Mouse (Mus musculus): ENCODE data around the gene Cyp17a1. TPM values are rescaled to one million over a fixed set of nuclear protein-coding genes. Genes with fewer than 3 reads are reported as not detected.

Cyp17a1 gene
- polyA plus RNA-seq (2012; ENCODE audit: low replicate concordance): not detected in 2 replicates

DNA sequence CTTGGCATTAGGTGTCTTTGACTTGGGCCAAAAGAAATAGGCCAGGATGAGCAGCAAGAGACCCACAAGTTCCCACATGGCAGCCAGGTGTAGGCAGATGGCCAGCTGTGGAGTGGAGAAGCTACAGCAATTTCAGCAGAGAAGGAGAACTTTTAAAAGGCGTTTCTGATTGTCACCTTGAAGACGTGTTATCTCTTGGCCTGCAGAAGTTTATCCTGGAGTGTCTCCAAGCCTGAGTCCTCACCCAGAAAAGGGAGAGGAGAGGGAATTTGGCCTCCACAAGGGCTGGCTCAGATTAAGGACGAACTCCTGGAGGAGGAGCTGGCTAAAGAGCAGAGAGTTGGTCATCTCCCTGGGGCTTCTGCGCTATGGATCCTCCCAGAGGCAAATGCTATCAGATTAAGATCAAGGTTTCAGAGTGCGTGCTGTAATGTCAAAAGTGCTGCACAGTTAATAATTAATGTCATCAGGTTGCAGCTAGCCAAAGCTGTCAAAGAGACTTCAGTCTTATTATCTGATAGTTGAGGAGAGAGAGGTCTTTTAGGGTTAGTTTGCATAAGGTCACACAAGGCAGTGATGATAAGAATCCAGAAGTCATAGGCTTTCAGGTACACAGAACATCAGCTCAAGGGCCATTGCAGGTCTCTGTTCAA is at the start of gene Cyp17a1:
Cyp17a1 (minus strand) TSS at position 407 of the 653 bp plus-strand sequence.

DNA sequence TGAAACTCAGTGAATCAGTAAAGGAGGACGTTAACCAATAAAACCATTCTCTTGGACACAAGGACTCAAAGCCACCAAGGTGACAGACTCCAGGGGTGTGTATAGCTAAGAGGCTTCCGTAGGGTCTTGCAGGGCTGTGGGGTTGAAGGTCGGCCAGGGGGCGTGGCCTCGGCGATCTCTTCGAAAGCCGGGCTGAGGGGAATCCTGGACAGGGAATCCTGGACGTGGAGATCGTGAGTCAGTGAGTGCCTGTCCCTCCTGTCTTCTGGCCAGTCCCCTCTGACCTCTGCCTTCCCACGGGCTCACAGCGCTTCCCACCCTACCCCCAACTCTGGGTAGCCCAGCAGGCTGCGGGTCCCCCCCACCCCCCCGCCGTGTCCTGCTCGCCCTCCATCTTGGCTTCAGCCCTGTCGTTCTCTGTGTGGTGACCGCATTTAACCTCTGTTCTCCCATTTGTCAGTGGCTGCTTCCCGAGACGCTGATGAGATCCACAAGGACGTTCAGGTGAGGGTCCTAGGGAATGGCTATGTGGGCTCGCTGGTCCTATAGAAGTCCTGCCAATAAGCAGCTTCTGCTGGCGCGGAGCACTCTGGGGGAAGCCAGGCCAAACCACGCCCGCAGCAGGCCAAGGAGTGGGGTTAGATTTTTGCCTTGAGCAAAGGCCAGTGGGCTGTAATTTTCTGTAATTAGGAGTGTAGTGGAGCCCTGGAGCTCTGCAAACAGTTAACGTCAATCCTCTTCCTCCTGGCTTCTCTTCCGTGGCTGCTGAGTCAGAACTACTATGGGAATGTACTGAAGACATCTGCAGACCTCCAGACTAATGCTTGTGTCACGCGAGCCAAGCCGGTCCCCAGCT is 34.6 kb upstream of the Cyp17a1 start, which contains the start of gene As3mt:
As3mt (plus strand) TSS at position 163 of the 856 bp plus-strand sequence.

DNA sequence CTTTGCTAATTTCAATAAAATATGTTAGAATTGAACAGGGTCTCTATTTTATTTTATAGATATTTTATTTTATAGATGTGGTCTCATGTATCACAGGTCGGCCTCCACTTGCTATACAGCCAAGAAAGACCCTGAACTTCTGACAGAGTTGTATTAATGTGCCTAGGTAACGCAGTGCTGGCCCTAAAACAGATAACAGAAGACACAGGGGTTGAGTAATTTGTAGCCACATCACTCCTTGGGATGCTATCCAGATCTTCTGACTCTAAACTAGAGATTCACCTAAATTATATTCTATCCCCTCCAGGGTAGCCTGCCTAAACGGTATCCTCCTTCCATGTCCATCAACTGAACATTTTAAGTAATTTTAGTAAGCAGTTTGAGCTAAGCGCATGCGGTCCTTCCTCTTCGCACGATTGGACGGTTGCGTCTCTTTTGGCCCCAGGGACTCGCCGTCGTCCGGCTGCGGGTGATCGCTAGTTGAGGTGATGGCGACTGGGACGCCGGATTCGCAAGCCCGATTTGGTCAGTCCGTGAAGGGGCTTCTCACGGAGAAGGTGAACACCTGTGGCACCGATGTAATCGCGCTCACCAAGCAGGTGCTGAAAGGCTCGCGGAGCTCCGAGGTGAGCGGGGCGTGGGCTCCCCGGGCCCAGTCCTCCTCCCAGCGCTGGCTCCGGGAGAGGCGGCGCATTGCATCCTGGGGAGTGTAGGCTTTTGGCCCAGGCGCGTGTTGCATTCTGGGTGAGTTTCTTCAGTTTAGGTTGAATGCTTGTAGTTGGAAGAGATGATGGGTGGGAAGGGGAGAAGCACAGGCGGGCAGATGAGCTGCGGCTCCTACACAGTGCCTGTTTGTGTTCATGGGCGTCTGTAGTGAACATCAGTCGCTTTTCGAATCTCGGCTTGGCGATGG is 16.7 kb upstream of the Cyp17a1 start, which contains the start of gene Borcs7:
Borcs7 (plus strand) TSS at position 447 of the 913 bp plus-strand sequence.

Other genes with a start within 250 kb of the Cyp17a1 start
- gene Trim8, start 171.5 kb downstream of the Cyp17a1 start, polyA plus RNA-seq (2012; ENCODE audit: low replicate concordance): 113 and 173 TPM in 2 replicates
- gene Arl3, start 100.0 kb downstream of the Cyp17a1 start, polyA plus RNA-seq (2012; ENCODE audit: low replicate concordance): 6.1 and 13.0 TPM in 2 replicates
- gene Sfxn2, start 99.8 kb downstream of the Cyp17a1 start, polyA plus RNA-seq (2012; ENCODE audit: low replicate concordance): 0.89 and 2.4 TPM in 2 replicates
- 72.2 and 116 TPM in 2 replicates for gene Wbp1l, start 74.1 kb downstream of the Cyp17a1 start, polyA plus RNA-seq (2012; ENCODE audit: low replicate concordance)
- gene Borcs7, start 16.7 kb upstream of the Cyp17a1 start, polyA plus RNA-seq (2012; ENCODE audit: low replicate concordance): 1.2 and 2.5 TPM in 2 replicates
- 2.0 and 3.9 TPM in 2 replicates for gene As3mt, start 34.3 kb upstream of the Cyp17a1 start, polyA plus RNA-seq (2012; ENCODE audit: low replicate concordance)
- 8.2 and 15.9 TPM in 2 replicates for gene Cnnm2, start 88.4 kb upstream of the Cyp17a1 start, polyA plus RNA-seq (2012; ENCODE audit: low replicate concordance)

All from hematopoietic multipotent progenitor cell, adult 10-12 weeks (in vitro differentiated cells).